Mouse (Mus musculus): ENCODE measurements around the gene Tas2r136.

DNA sequence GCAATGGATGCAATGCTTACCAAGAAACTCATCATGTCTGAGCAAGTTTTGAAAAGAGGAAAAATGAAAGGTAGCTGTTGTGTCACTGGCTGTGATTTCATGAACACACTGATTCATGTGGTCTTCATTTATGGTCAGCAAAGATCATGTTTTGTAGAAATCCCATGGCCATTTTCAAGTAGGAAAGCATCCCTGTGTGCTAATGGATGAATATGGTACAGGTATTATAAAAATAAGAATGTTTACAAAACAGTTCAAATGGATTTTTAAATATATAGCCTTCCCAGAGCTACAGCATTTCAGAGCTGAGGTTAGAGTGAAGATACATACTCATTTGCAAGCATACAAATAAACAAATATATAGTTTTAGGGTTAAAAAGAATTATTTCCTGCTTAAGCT lies at the start of gene Tas2r136:
- TF ChIP-seq POLR2A (IDR thresholded peaks at IDR 0.05; ENCODE audit: control insufficient read depth in 1 of 2, insufficient read depth in 1 of 2, low read depth in 1 of 2, low read length in 2 of 2, poor library complexity in 1 of 2) = no peak
- TF ChIP-seq CTCF (IDR thresholded peaks at IDR 0.05 in 2 of 3, conservative IDR thresholded peaks at IDR 0.05 in 1 of 3; ENCODE audit: control insufficient read depth in 1 of 3, insufficient read depth in 1 of 3, low read depth in 2 of 3, low read length in 3 of 3, poor library complexity in 1 of 3, severe bottlenecking in 1 of 3) = no peak
- no peak for TF ChIP-seq TBP (IDR thresholded peaks at IDR 0.05; ENCODE audit: low read depth, low read length)
- no peak for TF ChIP-seq MAX (IDR thresholded peaks at IDR 0.05; ENCODE audit: low read length)

All from MEL (cell line).